Mouse (Mus musculus) small intestine, adult 2 months (tissue): ENCODE data around the gene Rrad. TPM values are rescaled to one million over a fixed set of nuclear protein-coding genes. Genes with fewer than 3 reads are reported as not detected.

Experiments used
- H3K27ac ChIP-seq: fragments of 200-500 bp; 2 replicates; pipeline ENCODE4 v1.5.1; 2012; ENCODE audit warnings: low read depth, low read length, control low read depth, inconsistent platforms; ENCODE audit not compliant: insufficient read depth
- H3K27me3 ChIP-seq: fragments of 200-500 bp; 2 replicates; pipeline ENCODE4 v1.6.1; 2012; ENCODE audit warnings: mild to moderate bottlenecking, moderate library complexity, low read length, inconsistent platforms; ENCODE audit not compliant: control insufficient read depth, insufficient read depth
- H3K36me3 ChIP-seq: fragments of 200-500 bp; 2 replicates; pipeline ENCODE4 v1.6.1; 2012; ENCODE audit warnings: mild to moderate bottlenecking, low read length, control low read depth, inconsistent platforms; ENCODE audit not compliant: control insufficient read depth, insufficient read depth
- H3K4me1 ChIP-seq: fragments of 200-500 bp; 2 replicates; pipeline ENCODE4 v1.6.1; 2012; ENCODE audit warnings: low read length, inconsistent platforms, mixed read lengths; ENCODE audit not compliant: control insufficient read depth, insufficient read depth, insufficient read length
- H3K4me3 ChIP-seq: fragments of 200-500 bp; 2 replicates; pipeline ENCODE4 v1.5.1; 2012; ENCODE audit warnings: low read depth, mild to moderate bottlenecking, control low read depth, inconsistent platforms, low read length, moderate library complexity
- CTCF ChIP-seq: fragments of 200-500 bp; IDR thresholded peaks from 2 replicates; pipeline ENCODE4 v1.5.1; 2012; ENCODE audit warnings: low read depth, mild to moderate bottlenecking, control low read depth, inconsistent platforms, low read length, moderate library complexity, mixed read lengths; ENCODE audit not compliant: insufficient replicate concordance, insufficient read length; ENCODE audit errors: extremely low read depth
- POLR2A ChIP-seq: fragments of 200-500 bp; IDR thresholded peaks from 2 replicates; pipeline ENCODE4 v1.6.1; 2012; ENCODE audit warnings: low read depth, mild to moderate bottlenecking, control low read depth, inconsistent platforms, low read length, moderate library complexity
- WGBS: fragments of 180-500 bp; shearing (Covaris S2); methylation state at CpG from one replicate; pipeline ENCODE4 v1.1.7; 2018; 5-methylcytosine and 5-hydroxymethylcytosine counted together
- polyA plus RNA-seq: library from polyadenylated mRNA; depleted of rRNA; stranded (reverse); fragments of >200 nt; gene quantifications from 2 replicates; pipeline ENCODE4 v1.2.3, GENCODE M21; 2012

Gene Rrad
- polyA plus RNA-seq, 1 experiment: 5.2 TPM

GRCm38 (mm10) chr8:104611613-104612012 lies 19.5 kb downstream of the Rrad start:
- Histone ChIP-seq H3K36me3 (no peaks in the 10 kb centered on the region), H3K27me3 (no peaks in the 10 kb centered on the region), H3K4me1 (no peaks in the 10 kb centered on the region), H3K27ac (no peak overlapping the region), H3K4me3 (no peak overlapping the region)
- no peak for TF ChIP-seq POLR2A
- no peak for TF ChIP-seq CTCF
- WGBS: 62% methylated on average over 4 of the region's 4 CpGs

- 78% methylated on average over 12 of the region's 12 CpGs for WGBS
- Histone ChIP-seq H3K27ac (no peak overlapping the region), H3K4me1 (no peaks in the 10 kb centered on the region), H3K27me3 (no peaks in the 10 kb centered on the region), H3K4me3 (no peak overlapping the region), H3K36me3 (no peaks in the 10 kb centered on the region)
- no peak for TF ChIP-seq POLR2A
- TF ChIP-seq CTCF: no peak
These were observed 20.9 kb downstream of the Rrad start for GRCm38 (mm10) chr8:104610185-104610766.

- WGBS: 84% methylated on average over 8 of the region's 8 CpGs
- H3K4me3 ChIP-seq: no peak overlapping the region
- no peaks in the 10 kb centered on the region for H3K27me3 ChIP-seq
- H3K36me3 ChIP-seq: no peaks in the 10 kb centered on the region
- no peaks in the 10 kb centered on the region for H3K4me1 ChIP-seq
- TF ChIP-seq POLR2A (no peak), CTCF (no peak)
- H3K27ac ChIP-seq: no peak overlapping the region
These were observed 21.9 kb downstream of the Rrad start for GRCm38 (mm10) chr8:104609222-104609621.

- no peaks in the 10 kb centered on the region for H3K27me3 ChIP-seq
- no peak for TF ChIP-seq CTCF
- no peak for TF ChIP-seq POLR2A
- H3K27ac ChIP-seq: no peak overlapping the region
- no peaks in the 10 kb centered on the region for H3K36me3 ChIP-seq
- H3K4me1 ChIP-seq: no peaks in the 10 kb centered on the region
- WGBS: 71% methylated on average over 2 of the region's 2 CpGs
- H3K4me3 ChIP-seq: no peak overlapping the region
These were observed 23.2 kb downstream of the Rrad start for GRCm38 (mm10) chr8:104607944-104608343.

GRCm38 (mm10) chr8:104606329-104606728 lies 24.8 kb downstream of the Rrad start:
- Histone ChIP-seq H3K4me3 (no peak overlapping the region), H3K36me3 (no peaks in the 10 kb centered on the region), H3K4me1 (peaks cover 5% of the 10 kb centered on the region; the same call in 1 of the 2 replicates), H3K27me3 (no peaks in the 10 kb centered on the region), H3K27ac (no peak overlapping the region)
- 49% methylated on average over 6 of the region's 6 CpGs for WGBS
- TF ChIP-seq CTCF (no peak), POLR2A (no peak)

- H3K36me3 ChIP-seq: no peaks in the 10 kb centered on the region
- no peak overlapping the region for H3K27ac ChIP-seq
- peaks cover 10% of the 10 kb centered on the region; the same call in 1 of the 2 replicates for H3K4me1 ChIP-seq
- H3K27me3 ChIP-seq: no peaks in the 10 kb centered on the region
- WGBS: 86% methylated on average over 4 of the region's 4 CpGs
- TF ChIP-seq POLR2A (no peak), CTCF (no peak)
- H3K4me3 ChIP-seq: no peak overlapping the region
These were observed 27.9 kb downstream of the Rrad start for GRCm38 (mm10) chr8:104603245-104603593.

- Histone ChIP-seq H3K27me3 (no peaks in the 10 kb centered on the region), H3K36me3 (peaks cover under 1% of the 10 kb centered on the region; the same call in 1 of the 2 replicates), H3K4me3 (0 out of 2 replicates have a peak overlapping the region, but pooled peaks have one; percentile 10), H3K4me1 (peaks cover 12% of the 10 kb centered on the region), H3K27ac (no peak overlapping the region)
- 29% methylated on average over 21 of the region's 21 CpGs for WGBS
- TF ChIP-seq CTCF (peak; percentile 92), POLR2A (no peak)
These were observed 28.5 kb downstream of the Rrad start for GRCm38 (mm10) chr8:104602468-104603244.
